Mouse (Mus musculus): Measurements from ENCODE around the gene Rdh16f2. TPM values are rescaled to one million over a fixed set of nuclear protein-coding genes. Genes with fewer than 3 reads are reported as not detected.
"Not testable (repeated sequence)": the region's sequence is repeated elsewhere in the genome, so short reads cannot be mapped to it uniquely, and the experiment has no call there.

Rdh16f2 gene
- not detected in 2 replicates for polyA plus RNA-seq (2012; rRNA removed)

GRCm38 (mm10) chr10:127866232-127866631, at the start of gene Rdh16f2:
TSS of gene Rdh16f2 (plus strand) at chr10:127866474.
- no peak for DNase-seq (ENCODE audit: low spot score)

- not testable (repeated sequence) for DNase-seq (ENCODE audit: low spot score)
Observed at GRCm38 (mm10) chr10:127817268-127817910, 48.9 kb upstream of the Rdh16f2 start.

- not testable (repeated sequence) for DNase-seq (ENCODE audit: low spot score)
Observed at GRCm38 (mm10) chr10:127821806-127822205, 44.5 kb upstream of the Rdh16f2 start.

GRCm38 (mm10) chr10:127825386-127825785, 40.9 kb upstream of the Rdh16f2 start:
- DNase-seq (ENCODE audit: low spot score): no peak

GRCm38 (mm10) chr10:127829121-127829520, 37.2 kb upstream of the Rdh16f2 start:
- no peak for DNase-seq (ENCODE audit: low spot score)

GRCm38 (mm10) chr10:127834186-127834585, 32.1 kb upstream of the Rdh16f2 start:
- DNase-seq (ENCODE audit: low spot score): not testable (repeated sequence)

- no peak for DNase-seq (ENCODE audit: low spot score)
Observed at GRCm38 (mm10) chr10:127835292-127835691, 31.0 kb upstream of the Rdh16f2 start.

- not testable (repeated sequence) for DNase-seq (ENCODE audit: low spot score)
Observed at GRCm38 (mm10) chr10:127837793-127838192, 28.5 kb upstream of the Rdh16f2 start.

- DNase-seq (ENCODE audit: low spot score): no peak
Observed at GRCm38 (mm10) chr10:127838539-127838938, 27.7 kb upstream of the Rdh16f2 start.

GRCm38 (mm10) chr10:127840776-127841175, 25.5 kb upstream of the Rdh16f2 start:
- DNase-seq (ENCODE audit: low spot score): no peak

GRCm38 (mm10) chr10:127845945-127846344, 20.3 kb upstream of the Rdh16f2 start:
- not testable (repeated sequence) for DNase-seq (ENCODE audit: low spot score)

- DNase-seq (ENCODE audit: low spot score): no peak
Observed at GRCm38 (mm10) chr10:127848089-127848488, 18.2 kb upstream of the Rdh16f2 start.

- DNase-seq (ENCODE audit: low spot score): no peak
Observed at GRCm38 (mm10) chr10:127849628-127850027, 16.6 kb upstream of the Rdh16f2 start, which contains the start of gene Rdh19. TSS of gene Rdh19 (plus strand) at chr10:127849928.

- no peak for DNase-seq (ENCODE audit: low spot score)
Observed at GRCm38 (mm10) chr10:127856376-127856775, 9.9 kb upstream of the Rdh16f2 start.

- no peak for DNase-seq (ENCODE audit: low spot score)
Observed at GRCm38 (mm10) chr10:127864931-127865330, 1.3 kb upstream of the Rdh16f2 start.

GRCm38 (mm10) chr10:127872484-127872883, 6.2 kb downstream of the Rdh16f2 start:
- DNase-seq (ENCODE audit: low spot score): no peak

GRCm38 (mm10) chr10:127877681-127878080, 11.4 kb downstream of the Rdh16f2 start:
- no peak for DNase-seq (ENCODE audit: low spot score)

GRCm38 (mm10) chr10:127878262-127879057, 12.2 kb downstream of the Rdh16f2 start:
- no peak for DNase-seq (ENCODE audit: low spot score)

GRCm38 (mm10) chr10:127879155-127879688, 12.9 kb downstream of the Rdh16f2 start:
- DNase-seq (ENCODE audit: low spot score): no peak

GRCm38 (mm10) chr10:127881041-127881440, 14.8 kb downstream of the Rdh16f2 start:
- no peak for DNase-seq (ENCODE audit: low spot score)

- DNase-seq (ENCODE audit: low spot score): no peak
Observed at GRCm38 (mm10) chr10:127886551-127886950, 20.3 kb downstream of the Rdh16f2 start.

- no peak for DNase-seq (ENCODE audit: low spot score)
Observed at GRCm38 (mm10) chr10:127886971-127887370, 20.7 kb downstream of the Rdh16f2 start.

- DNase-seq (ENCODE audit: low spot score): no peak
Observed at GRCm38 (mm10) chr10:127888605-127889004, 22.3 kb downstream of the Rdh16f2 start, which contains the start of gene Rdh7. TSS of gene Rdh7 (minus strand) at chr10:127888817.

All from urinary bladder, adult 2 months (tissue).